Mouse (Mus musculus) c-Kit-positive CD71-positive TER-119-negative erythroid progenitor cells, embryonic 14.5 days (primary cell): ENCODE results near the gene Htr6.

Source experiments
- DNase-seq: peaks from one replicate; pipeline ENCODE4 v3.0.0-alpha.2; 2013; ENCODE audit warnings: low read depth

Htr6 gene

DNA sequence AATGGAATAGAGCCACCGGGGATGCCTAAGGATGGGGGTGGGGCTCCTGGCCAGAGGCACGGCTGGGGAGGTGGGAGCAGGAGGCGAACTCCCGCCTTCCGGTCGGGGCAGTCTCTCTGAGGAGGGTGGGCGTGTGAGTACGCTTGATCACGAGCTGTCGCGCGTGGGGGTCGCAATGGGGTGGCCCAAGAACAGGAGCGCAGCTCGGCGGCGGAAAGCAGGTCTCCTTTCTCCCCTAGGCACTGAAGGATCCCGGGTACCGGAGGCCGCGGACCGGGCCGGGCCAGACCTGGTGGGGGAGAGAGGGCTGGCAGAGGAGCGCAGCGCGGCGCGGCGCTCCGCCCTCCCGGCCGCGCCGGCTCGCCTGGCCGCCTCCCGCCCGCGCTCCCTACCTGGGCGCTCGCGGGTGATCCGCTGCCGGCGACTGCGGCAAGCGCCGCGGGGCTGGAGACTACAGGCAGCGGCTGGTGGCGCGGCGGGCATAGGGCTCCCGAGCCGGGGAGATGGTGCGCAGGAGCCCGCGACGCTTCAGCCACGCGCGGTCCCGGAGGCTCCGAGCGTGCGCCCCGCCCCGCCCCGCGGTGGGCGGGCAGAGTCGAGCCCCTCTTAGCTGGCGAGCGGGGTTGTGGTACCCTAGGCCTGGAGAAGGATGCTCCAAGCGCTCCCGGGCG is at the start of gene Htr6:
TSS of gene Htr6 (minus strand) at position 530 of the 671 bp plus-strand sequence.
- DNase-seq: no peak

DNA sequence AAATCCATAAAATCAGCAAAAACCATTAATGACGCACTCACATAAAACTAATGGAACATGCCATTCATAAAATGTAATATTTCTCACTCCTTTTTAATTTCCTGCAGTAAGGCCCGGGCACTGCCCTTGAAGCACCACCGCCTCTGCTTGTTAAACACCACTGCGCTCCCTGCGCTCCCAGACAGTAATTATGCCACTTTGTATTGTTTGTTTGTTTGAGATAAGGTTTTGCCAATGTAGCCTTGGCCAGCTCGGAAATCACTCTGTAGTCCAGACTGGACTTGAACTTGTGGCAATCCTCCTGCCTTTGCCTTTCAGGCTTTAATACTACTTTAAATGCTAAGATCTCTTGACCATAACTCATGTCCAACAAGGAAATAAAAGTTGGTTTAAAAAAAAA is 49.6 kb upstream of the Htr6 start:
- DNase-seq: no peak

DNA sequence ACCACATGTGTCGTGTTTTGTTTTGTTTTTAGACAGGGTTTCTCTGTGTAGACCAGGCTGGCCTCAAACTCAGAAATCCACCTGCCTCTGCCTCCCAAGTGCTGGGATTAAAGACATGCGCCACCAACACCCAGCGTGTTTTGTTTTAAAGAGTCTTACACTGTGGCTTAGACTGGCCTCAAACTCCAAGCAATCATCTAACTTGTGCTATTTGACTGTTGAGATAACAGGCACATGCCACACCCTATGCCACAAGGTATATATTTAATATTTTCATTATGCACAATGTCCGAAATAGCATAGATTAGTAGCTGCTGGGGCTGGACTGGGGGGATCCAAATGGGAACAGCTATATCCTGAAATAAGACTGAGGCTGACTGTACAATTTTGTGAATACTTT is 47.2 kb upstream of the Htr6 start:
- no peak for DNase-seq

DNA sequence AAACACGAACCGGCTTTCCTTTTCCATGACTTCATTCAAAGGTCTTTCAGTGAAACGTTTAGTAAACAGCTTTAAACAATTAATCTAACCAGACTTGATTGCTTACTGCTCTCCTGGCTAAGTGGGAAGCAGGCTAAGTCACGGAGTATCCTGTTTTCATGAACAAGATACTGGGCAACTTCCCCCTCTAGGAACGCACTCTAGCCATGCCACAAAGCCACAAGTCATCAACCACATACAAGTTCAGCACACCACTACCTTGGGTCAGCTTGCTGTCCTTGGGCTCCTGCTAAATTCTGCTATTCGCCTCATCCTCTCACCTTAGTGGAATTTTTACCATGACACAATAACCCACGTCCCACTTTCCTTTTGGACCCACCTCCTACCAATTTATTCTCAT is 45.6 kb upstream of the Htr6 start:
- no peak for DNase-seq

DNA sequence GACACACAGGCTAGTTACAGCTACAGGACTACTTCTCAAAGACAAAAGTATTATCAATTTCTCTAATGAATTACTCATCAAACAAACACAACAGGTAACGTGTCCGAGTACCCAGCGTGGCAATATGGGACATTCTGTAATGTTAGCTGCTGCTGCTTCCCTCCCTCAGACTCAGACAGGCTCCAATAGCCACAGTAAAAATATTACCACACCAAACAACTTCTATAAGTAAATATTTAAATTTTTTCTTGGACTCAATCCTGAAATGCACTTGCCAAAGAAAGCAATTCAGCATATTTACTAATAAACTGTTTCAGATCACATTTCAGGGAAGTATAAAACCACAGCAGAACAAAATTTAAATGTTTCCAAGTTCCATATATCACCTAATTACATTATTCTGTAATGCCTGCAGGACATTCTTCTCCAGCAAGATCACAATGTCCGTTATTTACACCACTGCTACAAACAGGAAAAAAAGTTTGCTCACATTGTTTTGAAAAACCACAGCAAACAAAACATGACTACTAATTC is 45.0 kb upstream of the Htr6 start:
- no peak for DNase-seq

DNA sequence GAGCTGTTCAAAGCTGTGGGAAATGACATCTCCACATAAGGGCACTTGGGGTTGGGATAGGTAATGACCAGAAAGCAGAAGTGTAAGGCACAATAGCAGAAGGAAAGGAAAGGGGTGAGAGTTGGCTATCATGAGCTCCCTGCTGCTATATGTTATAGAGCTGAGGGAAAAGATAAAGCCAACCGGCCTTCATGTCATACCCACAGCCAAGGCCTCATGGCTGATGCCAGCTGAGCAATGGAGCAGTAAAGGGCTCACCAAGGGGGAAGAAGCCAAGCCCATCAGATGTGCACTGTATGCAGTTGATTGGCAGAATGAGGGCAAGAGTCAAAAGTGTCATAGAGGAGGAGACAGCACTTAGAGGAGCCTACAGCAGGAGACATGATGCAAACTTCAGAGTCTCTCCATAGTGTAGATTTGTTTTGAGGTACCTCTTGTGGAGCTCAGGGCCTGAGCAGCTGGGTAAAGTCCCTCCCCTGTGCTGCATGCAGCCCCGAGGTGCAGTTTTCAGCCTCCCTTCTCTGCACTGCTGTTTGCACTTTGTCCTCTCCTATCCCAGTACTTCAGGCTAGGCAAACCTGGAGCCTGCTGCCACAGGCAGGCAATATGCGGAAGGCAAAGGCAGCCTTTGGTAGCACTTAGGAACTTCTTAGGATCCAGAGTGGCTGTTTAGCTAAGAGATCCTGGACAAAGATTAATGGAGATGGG is 41.1 kb upstream of the Htr6 start:
- no peak for DNase-seq

DNA sequence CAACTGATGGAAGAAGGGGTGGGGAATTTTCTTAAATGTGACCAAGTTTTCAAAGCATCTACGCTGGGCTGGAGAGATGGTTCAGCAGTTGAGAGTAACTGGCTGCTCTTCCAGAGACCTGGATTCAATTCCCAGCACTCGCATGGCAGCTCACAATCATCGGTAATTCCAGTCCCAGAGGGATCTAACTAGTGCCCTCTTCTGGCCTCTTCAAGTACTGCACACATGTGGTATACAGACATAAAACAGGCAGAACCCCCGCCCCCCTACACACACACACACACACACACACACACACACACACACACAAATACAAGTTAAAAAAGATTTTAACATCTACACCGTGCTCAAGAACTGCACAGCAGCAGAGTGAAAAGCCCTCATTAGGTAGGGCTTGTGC is 40.4 kb upstream of the Htr6 start:
- no peak for DNase-seq

DNA sequence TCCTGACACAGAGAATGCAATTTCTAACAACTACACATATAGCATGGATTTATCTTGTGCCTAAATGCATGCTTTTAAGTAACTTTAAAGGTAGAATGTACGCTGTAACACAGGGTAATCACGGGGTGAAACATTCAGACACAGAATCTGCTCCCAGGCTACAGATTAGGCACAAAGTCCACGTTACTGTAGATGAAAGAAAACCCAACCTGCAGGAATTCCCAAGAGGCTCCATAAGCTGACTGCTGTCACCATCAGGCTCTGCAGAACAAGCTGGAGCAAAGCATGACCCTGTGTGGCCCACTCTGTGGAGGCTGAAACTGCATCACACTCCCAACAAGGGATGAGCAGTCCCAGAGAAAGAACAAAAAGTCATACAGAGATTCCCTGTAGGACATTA is 37.1 kb upstream of the Htr6 start:
- no peak for DNase-seq

DNA sequence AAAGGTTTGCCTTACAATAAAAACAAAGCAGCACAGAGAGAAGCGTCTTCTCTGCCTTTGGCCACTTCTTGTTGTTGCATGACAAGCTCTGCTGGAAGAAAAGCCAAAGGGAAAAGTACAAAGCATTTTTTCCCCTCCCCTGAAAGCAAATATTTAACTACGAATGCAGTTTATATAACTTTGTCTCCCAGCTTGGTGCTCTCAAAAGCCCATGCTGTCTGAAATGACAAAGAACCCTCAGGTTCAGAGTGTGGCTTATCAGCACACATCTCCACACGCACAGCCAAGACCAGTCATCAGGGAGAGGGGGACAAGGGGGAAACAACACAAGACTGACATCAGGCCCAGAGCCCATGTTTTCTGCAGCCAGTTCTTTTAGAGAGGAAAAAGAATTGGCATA is 36.1 kb upstream of the Htr6 start:
- no peak for DNase-seq

DNA sequence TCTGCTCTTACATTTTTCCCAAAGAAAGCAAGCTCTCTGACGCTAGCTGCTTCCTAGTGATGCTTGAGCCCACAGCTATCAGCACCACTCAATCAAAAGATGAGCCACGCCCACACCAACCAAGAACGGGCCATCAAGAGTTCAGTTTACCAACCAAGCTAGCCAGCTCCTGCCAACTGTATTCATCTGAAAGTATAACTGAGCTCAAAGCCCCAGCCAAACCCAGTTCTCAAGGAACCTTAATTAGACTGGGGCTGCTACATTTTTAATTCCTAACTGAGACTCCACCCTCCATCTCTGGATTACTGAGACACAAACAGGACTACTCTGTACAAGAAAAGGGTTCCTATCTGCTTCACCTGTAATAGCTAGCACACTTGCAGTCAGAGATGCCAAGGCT is 35.5 kb upstream of the Htr6 start:
- no peak for DNase-seq

DNA sequence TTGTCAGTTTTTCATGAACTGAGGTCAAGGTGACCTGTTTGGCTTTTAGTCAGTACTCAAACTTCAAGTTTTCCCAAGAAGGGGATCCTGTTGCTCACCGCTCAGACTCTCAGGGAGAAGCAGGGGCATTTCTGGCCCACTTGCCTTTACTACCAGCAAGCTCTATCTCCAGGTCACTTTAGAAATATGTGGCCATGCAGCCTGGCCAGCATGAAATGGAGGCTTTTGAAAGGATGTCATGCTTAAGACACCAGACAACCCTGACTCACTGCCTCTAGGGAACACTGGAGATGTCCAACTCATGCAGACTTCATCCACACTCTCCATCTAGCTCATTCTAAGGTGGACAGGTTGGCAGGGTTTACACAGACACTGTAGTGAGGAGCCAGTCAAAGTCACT is 30.1 kb upstream of the Htr6 start:
- no peak for DNase-seq

DNA sequence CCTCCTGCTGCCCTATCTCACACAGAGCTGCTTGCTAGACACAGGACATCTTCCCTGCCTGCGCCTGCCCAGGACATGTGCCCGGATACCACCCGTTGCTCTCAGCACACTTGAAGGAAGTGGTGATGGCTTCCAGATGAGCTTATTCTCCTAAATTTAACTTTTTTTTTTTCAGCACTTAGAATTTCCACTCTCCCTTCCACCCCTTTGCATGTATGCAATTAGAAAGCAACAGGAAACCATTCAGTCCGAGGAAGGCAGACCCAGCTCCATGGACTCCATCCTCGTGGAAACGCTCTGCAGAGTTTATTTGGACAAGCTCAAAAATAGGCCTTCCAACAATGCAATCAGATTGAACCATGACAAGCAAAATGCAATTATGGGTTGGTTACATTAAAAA is 26.2 kb upstream of the Htr6 start:
- no peak for DNase-seq

DNA sequence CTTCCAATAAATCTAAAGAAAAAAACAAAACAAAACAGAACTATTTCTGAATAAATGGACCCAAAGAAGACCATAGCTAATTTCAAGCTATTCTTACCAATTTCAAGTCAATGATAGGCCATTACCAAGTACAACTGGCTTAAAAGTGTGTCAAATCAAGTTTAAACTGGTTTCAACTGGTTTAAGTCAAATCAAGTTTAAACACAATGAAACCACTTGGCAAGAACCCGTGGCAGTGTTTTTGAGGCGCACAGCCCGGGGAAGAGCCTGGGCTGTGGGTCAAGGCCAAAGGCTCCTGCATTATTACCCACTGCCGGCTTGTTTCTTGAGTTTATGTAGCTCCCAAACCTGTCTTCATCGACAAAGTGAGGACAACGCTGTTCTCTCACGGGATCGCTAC is 25.0 kb upstream of the Htr6 start:
- no peak for DNase-seq

DNA sequence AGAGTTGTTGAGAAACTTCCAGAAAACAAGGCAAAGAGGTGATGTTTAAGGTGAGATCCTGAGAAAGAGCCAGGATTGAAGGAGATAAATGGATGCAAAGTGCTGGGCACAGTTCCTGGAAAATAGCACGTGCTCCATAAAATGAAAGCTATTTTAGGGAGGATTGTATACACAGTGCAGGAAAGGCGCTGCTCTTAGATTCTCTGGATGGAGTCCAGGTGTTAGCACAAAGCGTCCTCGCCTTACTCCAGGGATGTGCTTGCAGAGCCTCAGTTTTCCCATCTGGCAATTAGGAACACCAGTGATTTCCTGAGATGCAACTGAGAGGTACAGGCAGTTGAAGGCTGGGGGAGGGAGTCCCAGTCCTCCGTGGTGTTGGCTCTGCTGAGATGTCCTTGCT is 20.8 kb upstream of the Htr6 start:
- no peak for DNase-seq

DNA sequence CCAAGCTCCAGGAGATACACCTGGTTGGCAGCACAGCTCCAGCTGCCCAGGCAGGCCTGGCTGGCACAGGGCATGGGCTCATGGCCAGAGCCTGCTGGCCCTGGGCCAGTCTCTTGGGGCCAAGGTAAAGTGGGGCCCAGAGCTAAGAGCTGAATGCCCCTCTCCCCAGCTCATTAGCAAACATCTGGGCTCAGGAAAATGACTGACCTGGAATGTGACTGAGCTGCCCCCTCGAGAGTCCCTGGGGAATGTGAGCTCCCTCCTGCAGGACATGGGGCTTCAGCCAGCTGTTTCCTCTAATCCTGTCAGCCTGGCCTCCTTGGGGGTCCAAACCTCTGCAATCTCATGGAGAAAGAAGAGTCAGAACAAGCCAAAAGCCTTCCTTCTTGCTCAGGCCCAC is 20.0 kb upstream of the Htr6 start:
- no peak for DNase-seq

DNA sequence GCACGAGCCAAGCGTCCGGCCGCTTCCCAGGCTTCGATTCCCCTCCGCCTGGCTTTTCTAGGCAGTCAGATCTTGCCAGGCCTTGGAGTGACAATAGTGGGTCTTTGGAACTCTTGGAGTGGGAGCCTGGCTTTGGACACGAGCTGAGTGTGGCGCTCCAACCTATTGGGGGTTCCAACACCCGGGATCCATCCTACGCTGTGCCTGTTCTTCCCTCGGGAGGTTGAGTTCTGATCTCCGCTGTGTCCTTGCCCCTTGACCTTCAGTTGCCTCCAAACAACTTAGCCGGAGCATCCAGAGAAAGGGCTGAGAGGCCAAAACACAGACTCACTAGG is 17.8 kb upstream of the Htr6 start:
- DNase-seq: no peak

DNA sequence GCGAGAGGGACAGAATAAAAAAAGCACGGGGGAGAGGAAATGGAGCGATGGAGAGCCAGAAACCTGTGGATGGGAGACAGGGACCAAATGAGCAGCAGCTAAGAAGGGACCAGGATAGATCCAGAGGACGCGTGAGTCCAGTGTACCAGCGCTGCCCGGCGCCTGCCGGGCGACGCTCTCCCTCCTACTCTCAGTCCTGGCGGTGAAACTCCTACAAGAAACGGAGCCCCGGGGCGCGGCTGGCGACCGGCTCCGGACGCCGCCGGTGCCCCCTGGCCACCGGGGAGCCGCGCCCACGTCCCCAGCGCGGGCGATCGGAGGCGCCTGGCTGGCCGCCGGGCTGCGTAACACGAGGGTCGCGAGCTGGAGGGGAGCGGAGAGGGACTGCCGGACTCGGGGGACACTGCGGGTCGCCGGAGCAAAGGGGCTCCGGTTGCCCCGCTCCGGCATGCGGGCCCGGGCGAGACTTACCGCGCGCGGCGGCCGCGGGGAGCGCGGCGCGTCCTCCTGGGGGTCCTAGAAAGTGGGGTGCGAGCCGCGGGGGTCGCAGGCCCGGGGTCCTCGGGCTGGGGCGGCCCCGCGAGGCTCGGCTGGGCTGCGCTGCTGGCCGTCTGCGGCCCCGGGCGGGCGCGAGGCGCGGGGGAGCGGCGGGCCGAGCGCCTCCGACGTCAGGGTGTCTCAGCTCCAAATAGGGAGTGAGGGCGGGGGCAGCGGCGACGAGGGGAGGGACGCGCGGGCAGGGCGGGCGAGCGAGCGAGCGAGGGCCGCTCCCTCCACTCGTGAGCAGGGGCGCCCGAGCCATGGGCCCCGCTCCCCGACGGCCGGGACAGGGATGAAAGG is 17.2 kb upstream of the Htr6 start, which contains the start of gene Nbl1:
TSS of gene Nbl1 (minus strand) at position 638 of the 840 bp plus-strand sequence.
- DNase-seq: no peak

DNA sequence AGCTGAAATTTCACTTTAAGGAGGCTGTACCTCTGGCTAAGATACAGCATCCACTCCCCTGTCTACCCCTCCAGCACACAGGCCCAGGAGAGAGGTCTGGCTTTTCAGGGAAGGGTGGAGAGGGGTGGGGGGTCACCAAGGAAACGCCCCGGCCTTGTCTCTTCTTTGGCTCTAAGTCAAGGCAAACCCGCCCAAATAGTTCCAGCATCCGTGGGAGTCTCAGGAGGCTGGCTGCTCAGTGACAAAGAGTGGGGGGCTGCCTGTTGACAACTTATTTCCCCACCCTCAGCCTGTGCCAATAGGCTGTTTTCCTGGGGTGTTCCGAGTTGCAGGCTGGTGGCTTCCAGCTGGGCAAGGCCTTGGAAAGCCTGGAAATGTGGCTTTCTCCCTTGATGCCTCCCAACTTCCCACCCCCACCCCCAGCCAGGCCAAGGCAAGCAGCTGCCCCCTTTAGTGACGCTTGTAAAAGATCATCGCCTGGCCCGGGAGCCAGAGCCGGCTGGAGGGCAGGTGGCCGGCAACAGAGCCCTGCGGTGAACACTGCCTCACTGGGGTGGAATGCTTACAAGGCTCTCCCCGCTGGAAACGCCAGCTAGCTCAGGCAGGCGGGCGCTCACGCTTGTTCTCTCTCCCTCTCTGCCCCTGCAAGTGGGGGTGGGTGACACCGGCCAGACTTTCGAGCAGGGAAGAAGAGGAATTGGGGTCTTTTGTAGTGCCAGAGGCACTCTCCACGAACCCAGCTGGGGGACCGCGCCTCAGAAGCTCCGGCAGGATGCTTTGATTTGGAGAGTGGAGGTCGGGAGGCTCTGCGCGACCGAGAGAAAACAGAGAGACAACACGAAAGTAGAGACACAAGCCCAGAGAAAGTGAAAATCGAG is 16.3 kb upstream of the Htr6 start:
- DNase-seq: no peak

DNA sequence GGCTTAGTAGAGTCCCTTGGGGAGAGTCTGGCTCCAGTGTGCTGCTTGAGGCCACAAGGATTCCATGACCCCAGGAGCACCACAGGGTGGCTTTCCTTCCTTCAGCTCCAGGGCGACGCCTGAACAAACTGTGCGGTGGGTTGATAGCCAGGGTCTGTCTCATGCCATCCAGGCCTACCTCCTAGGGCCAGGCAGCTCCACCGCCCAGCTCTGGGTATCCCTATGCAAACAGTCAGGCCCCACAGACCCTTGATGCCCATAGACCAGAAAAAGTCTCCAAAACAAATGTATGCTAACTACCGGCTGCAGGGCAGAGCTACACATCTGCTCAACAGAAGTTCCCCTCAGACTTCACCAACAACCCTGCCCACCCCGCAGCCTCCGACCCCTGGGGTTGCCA is 15.7 kb upstream of the Htr6 start:
- DNase-seq: no peak

DNA sequence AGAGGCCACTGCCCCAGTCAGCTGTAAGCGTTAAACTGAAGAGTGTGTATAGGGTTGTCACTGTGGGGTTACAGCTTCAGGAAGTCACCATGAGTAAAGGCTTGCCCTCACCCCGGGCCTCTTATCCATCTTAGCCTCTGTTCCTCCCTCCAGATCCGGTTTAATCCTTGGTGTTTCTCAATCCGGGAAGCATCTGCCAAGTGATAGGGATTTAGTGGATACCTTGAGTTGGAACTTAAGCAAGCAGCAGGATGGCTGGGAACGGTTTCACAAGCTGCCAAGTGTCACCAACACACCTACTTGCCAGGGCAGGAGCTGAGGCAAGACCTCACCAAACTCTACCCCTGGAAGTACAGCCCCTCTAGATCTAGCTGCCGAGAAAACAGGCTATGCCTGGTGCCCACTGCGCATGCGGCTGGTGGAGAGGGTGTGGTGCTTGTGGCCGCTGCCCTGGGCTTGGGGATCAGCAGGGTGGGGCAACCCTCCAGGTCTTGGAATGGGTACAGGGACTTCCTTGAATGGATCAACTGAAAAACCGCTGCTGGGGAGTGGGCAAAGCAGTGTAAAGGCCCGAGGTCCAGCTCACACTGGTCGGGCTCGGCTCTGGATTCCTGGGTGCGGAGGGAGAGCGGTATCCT is 15.1 kb upstream of the Htr6 start:
- no peak for DNase-seq

DNA sequence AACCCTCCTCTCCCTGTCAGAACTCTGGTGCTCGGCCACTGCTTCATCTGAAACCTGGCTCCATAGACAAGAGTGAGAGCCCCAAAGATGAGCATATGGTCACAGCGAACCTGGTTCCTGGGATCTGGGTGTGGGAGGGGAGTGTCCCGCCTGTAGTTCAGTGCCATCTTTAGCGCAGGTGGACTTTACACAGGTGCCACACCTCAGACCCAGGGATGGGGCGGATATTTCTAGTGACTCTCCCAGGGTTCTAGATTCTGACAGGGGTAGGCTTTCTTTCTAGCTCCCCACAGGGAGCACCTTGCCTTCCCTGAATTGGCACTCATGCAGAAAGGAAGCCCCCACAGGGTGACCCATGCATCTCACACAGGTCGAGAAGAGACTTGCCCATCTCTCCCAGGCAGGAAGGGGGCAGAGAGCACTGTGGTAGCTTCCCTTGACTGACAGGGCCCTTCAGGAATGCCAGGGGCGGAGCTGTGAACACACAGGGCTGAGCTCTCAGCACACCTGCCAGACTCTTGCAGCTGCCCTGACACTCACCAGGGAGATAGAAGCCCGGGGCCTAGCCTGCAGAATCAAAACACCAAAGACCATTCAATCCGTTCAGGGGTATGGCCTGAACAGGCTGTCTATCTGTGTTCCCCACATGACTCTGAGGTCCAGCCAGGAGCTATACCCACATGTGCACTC is 13.8 kb upstream of the Htr6 start:
- no peak for DNase-seq
